In genomic region chr13:81885879-81886278, GRCm38 (mm10) we compare ENCODE assay signal across 22 mouse cellular contexts.
A peak's percentile ranks its signal among the peaks of the same experiment; 100 is the strongest.
DNase-seq lines count a peak whose midpoint lies in the region; ATAC-seq and TF ChIP-seq lines count a peak whose summit lies in the region.
"Had no signal": no experiment of that assay in that cellular context is flagged by ENCODE, and none has a peak within 500 bp of the region (broad histone marks: within the 10 kb centered on the region; RNA-seq: fewer than 3 reads in every experiment).

No protein-coding gene starts in this region.

- no peak overlapping the region for H3K4me2 ChIP-seq in embryonic facial prominence, embryonic 14.5 days (ENCODE audit: low read depth, low read length)
- H3K4me2 ChIP-seq in midbrain, embryonic 16.5 days (ENCODE audit: low read length): no peak overlapping the region
- H3K4me2 ChIP-seq in midbrain, embryonic 11.5 days: no peak overlapping the region
- no peak overlapping the region for H3K4me2 ChIP-seq in limb, embryonic 14.5 days (replicated peaks; ENCODE audit: low read depth, low read length, severe bottlenecking)
- H3K4me2 ChIP-seq: forebrain, embryonic 15.5 days; heart, embryonic 13.5 days; liver, embryonic 15.5 days had no signal

- no peaks in the 10 kb centered on the region for H3K9me3 ChIP-seq in embryonic facial prominence, embryonic 14.5 days (ENCODE audit: control insufficient read depth, low read length)
- H3K9me3 ChIP-seq in embryonic facial prominence, embryonic 10.5 days: no peaks in the 10 kb centered on the region
- H3K9me3 ChIP-seq in midbrain, embryonic 16.5 days (replicated peaks; ENCODE audit: control insufficient read depth, low read length, poor library complexity, severe bottlenecking): no peaks in the 10 kb centered on the region
- no peaks in the 10 kb centered on the region for H3K9me3 ChIP-seq in midbrain, embryonic 11.5 days (ENCODE audit: control insufficient read depth, low read length)
- no peaks in the 10 kb centered on the region for H3K9me3 ChIP-seq in limb, embryonic 14.5 days (ENCODE audit: control insufficient read depth, low read length)
- H3K9me3 ChIP-seq: forebrain, embryonic 15.5 days; heart, embryonic 13.5 days; liver, embryonic 15.5 days; megakaryocyte, embryonic 14.5 days had no signal

- 59% methylated on average over 6 of the region's 6 CpGs for WGBS in embryonic facial prominence, embryonic 14.5 days
- 74% methylated on average over 6 of the region's 6 CpGs for WGBS in embryonic facial prominence, embryonic 10.5 days
- 37% methylated on average over 6 of the region's 6 CpGs for WGBS in midbrain, embryonic 16.5 days
- WGBS in midbrain, embryonic 11.5 days: 71% methylated on average over 6 of the region's 6 CpGs
- WGBS in limb, embryonic 14.5 days: 10% methylated on average over 6 of the region's 6 CpGs

- ATAC-seq in embryonic facial prominence, embryonic 14.5 days (ENCODE audit: low read depth): no peak
- ATAC-seq in midbrain, embryonic 16.5 days: peak; percentile 54; the same call in 1 of the 2 replicates
- no peak for ATAC-seq in midbrain, embryonic 11.5 days (ENCODE audit: low FRiP score)
- peak; percentile 30; the same call in 1 of the 2 replicates for ATAC-seq in limb, embryonic 14.5 days (ENCODE audit: low FRiP score, low read depth)
- no peak for ATAC-seq in frontal cortex, adult (ENCODE audit: low TSS enrichment)
- ATAC-seq: forebrain, embryonic 15.5 days; intestine, postnatal 0 days; lung, postnatal 0 days had no signal

- TF ChIP-seq POLR2A in limb, embryonic 14.5 days (IDR thresholded peaks at IDR 0.05; ENCODE audit: borderline replicate concordance, extremely low read depth, insufficient read depth, insufficient read length): no peak

- DNase-seq in embryonic facial prominence, embryonic 14.5 days (ENCODE audit: low spot score): peak; percentile 12
- DNase-seq in embryonic facial prominence, embryonic 10.5 days (ENCODE audit: low spot score): no peak
- DNase-seq in midbrain, embryonic 11.5 days (ENCODE audit: low spot score, missing footprints): no peak
- peak; percentile 9 for DNase-seq in limb, embryonic 14.5 days (ENCODE audit: low spot score)
- no peak for DNase-seq in thymus, adult 18-20 months
- DNase-seq in liver: no peak
- DNase-seq: adrenal gland, adult 2 months; cerebellum, adult 11 months; cerebellum, postnatal 25 days; gastrocnemius, adult 2 months; heart, postnatal 36 days; layer of hippocampus, postnatal 36 days; thymus, postnatal 4 days had no signal

- H3K27ac ChIP-seq in embryonic facial prominence, embryonic 14.5 days (replicated peaks; ENCODE audit: low read depth, low read length): no peak overlapping the region
- no peak overlapping the region for H3K27ac ChIP-seq in embryonic facial prominence, embryonic 10.5 days (replicated peaks)
- H3K27ac ChIP-seq in midbrain, embryonic 16.5 days (ENCODE audit: low read length): no peak overlapping the region
- no peak overlapping the region for H3K27ac ChIP-seq in midbrain, embryonic 11.5 days (ENCODE audit: low read depth, low read length)
- H3K27ac ChIP-seq in limb, embryonic 14.5 days (replicated peaks; ENCODE audit: low read depth, low read length): no peak overlapping the region
- H3K27ac ChIP-seq: forebrain, embryonic 15.5 days; gastrocnemius, adult 2 months; heart, embryonic 13.5 days; kidney, postnatal 0 days; liver, embryonic 15.5 days had no signal

- no peaks in the 10 kb centered on the region for H3K27me3 ChIP-seq in embryonic facial prominence, embryonic 14.5 days (replicated peaks; ENCODE audit: control insufficient read depth, insufficient read depth, low read length)
- no peaks in the 10 kb centered on the region for H3K27me3 ChIP-seq in embryonic facial prominence, embryonic 10.5 days (replicated peaks; ENCODE audit: low read depth, poor library complexity, severe bottlenecking)
- H3K27me3 ChIP-seq in midbrain, embryonic 16.5 days (ENCODE audit: control insufficient read depth, insufficient read depth, low read depth, low read length): no peaks in the 10 kb centered on the region
- H3K27me3 ChIP-seq in midbrain, embryonic 11.5 days (ENCODE audit: control insufficient read depth, insufficient read depth, low read length): no peaks in the 10 kb centered on the region
- H3K27me3 ChIP-seq in limb, embryonic 14.5 days (ENCODE audit: control insufficient read depth, insufficient read depth, low read length): no peaks in the 10 kb centered on the region
- H3K27me3 ChIP-seq: forebrain, embryonic 15.5 days; heart, embryonic 13.5 days; liver, embryonic 15.5 days; megakaryocyte, embryonic 14.5 days had no signal

- H3K4me1 ChIP-seq in embryonic facial prominence, embryonic 14.5 days (ENCODE audit: control insufficient read depth, insufficient read depth, low read length): no peaks in the 10 kb centered on the region
- H3K4me1 ChIP-seq in embryonic facial prominence, embryonic 10.5 days: no peaks in the 10 kb centered on the region
- no peaks in the 10 kb centered on the region for H3K4me1 ChIP-seq in midbrain, embryonic 16.5 days (ENCODE audit: control insufficient read depth, insufficient read depth, low read length)
- H3K4me1 ChIP-seq in midbrain, embryonic 11.5 days (ENCODE audit: control insufficient read depth, insufficient read depth, low read length): no peaks in the 10 kb centered on the region
- no peaks in the 10 kb centered on the region for H3K4me1 ChIP-seq in limb, embryonic 14.5 days (ENCODE audit: control insufficient read depth, insufficient read depth, low read length)
- H3K4me1 ChIP-seq: forebrain, embryonic 15.5 days; heart, embryonic 13.5 days; liver, embryonic 15.5 days; megakaryocyte, embryonic 14.5 days had no signal

- H3K36me3 ChIP-seq in embryonic facial prominence, embryonic 14.5 days (ENCODE audit: control insufficient read depth, insufficient read depth, low read length): no peaks in the 10 kb centered on the region
- H3K36me3 ChIP-seq in embryonic facial prominence, embryonic 10.5 days (replicated peaks): no peaks in the 10 kb centered on the region
- H3K36me3 ChIP-seq in midbrain, embryonic 16.5 days (ENCODE audit: control insufficient read depth, insufficient read depth, low read length): no peaks in the 10 kb centered on the region
- H3K36me3 ChIP-seq in midbrain, embryonic 11.5 days (ENCODE audit: control insufficient read depth, insufficient read depth, low read length): no peaks in the 10 kb centered on the region
- H3K36me3 ChIP-seq in limb, embryonic 14.5 days (ENCODE audit: control insufficient read depth, insufficient read depth, low read length): no peaks in the 10 kb centered on the region
- H3K36me3 ChIP-seq: forebrain, embryonic 15.5 days; heart, embryonic 13.5 days; liver, embryonic 15.5 days had no signal

- H3K9ac ChIP-seq in embryonic facial prominence, embryonic 14.5 days (ENCODE audit: low read depth, low read length): no peak overlapping the region
- no peak overlapping the region for H3K9ac ChIP-seq in midbrain, embryonic 16.5 days (ENCODE audit: low read depth, low read length)
- no peak overlapping the region for H3K9ac ChIP-seq in midbrain, embryonic 11.5 days (ENCODE audit: low read length)
- no peak overlapping the region for H3K9ac ChIP-seq in limb, embryonic 14.5 days (ENCODE audit: low read depth, low read length, severe bottlenecking)
- H3K9ac ChIP-seq: forebrain, embryonic 15.5 days; heart, embryonic 13.5 days; liver, embryonic 15.5 days had no signal

- no peak overlapping the region for H3K4me3 ChIP-seq in embryonic facial prominence, embryonic 14.5 days (ENCODE audit: low read depth, low read length)
- H3K4me3 ChIP-seq in embryonic facial prominence, embryonic 10.5 days: no peak overlapping the region
- H3K4me3 ChIP-seq in midbrain, embryonic 16.5 days (ENCODE audit: low read depth, low read length): no peak overlapping the region
- H3K4me3 ChIP-seq in midbrain, embryonic 11.5 days (ENCODE audit: low read depth, low read length): no peak overlapping the region
- H3K4me3 ChIP-seq in limb, embryonic 14.5 days (replicated peaks; ENCODE audit: low read length): no peak overlapping the region
- H3K4me3 ChIP-seq: forebrain, embryonic 15.5 days; gastrocnemius, adult 2 months; heart, embryonic 13.5 days; liver, embryonic 15.5 days; megakaryocyte, embryonic 14.5 days had no signal

Comparison
In these comparisons a context has a peak if more than half of its experiments do, and no peak if none do; other contexts are left out.
1. ATAC-seq: peak in midbrain, embryonic 16.5 days (single experiment) and limb, embryonic 14.5 days (single experiment); none in embryonic facial prominence, embryonic 14.5 days (single experiment), midbrain, embryonic 11.5 days (single experiment) and frontal cortex, adult (single experiment).
2. DNase-seq: peak in embryonic facial prominence, embryonic 14.5 days (single experiment) and limb, embryonic 14.5 days (single experiment); none in embryonic facial prominence, embryonic 10.5 days (single experiment), midbrain, embryonic 11.5 days (single experiment), thymus, adult 18-20 months (0 of 2) and liver (single experiment).